Mouse (Mus musculus) E14TG2a.4 (cell line): ENCODE measurements at regions not wholly inside any gene's neighbourhood (a gene's known extent, or its start where the extent isn't known, plus 50 kb on each side); places are given as distances from the start of the nearest gene placed in this dataset.
A peak's percentile ranks its signal among the peaks of the same experiment; 100 is the strongest.

Experiments
- H3K27me3 ChIP-seq: 2 replicates; pipeline ENCODE4 v1.6.1; 2014; ENCODE audit warnings: low read length, control low read depth; ENCODE audit not compliant: insufficient read depth
- H3K36me3 ChIP-seq: 2 replicates; pipeline ENCODE4 v1.6.1; 2014; ENCODE audit warnings: low read length, control low read depth; ENCODE audit not compliant: insufficient read depth
- H3K4me1 ChIP-seq: replicated peaks from 2 replicates; pipeline ENCODE4 v1.6.1; 2014; ENCODE audit warnings: low read depth, low read length, control low read depth
- H3K4me3 ChIP-seq: replicated peaks from 2 replicates; pipeline ENCODE4 v1.5.1; 2014; ENCODE audit warnings: mild to moderate bottlenecking, low read length
- H3K9me3 ChIP-seq: 2 replicates; pipeline ENCODE4 v1.6.1; 2014; ENCODE audit warnings: low read length, control low read depth
- CTCF ChIP-seq: conservative IDR thresholded peaks from 2 replicates; pipeline ENCODE4 v1.5.1; 2014; ENCODE audit warnings: low read length
- NANOG ChIP-seq: IDR thresholded peaks from 2 replicates; pipeline ENCODE4 v1.6.1; 2014; ENCODE audit warnings: borderline replicate concordance, low read length, mixed read lengths
- POU5F1 ChIP-seq: IDR thresholded peaks from 2 replicates; pipeline ENCODE4 v1.6.1; 2014; ENCODE audit warnings: low read length, borderline replicate concordance

DNA sequence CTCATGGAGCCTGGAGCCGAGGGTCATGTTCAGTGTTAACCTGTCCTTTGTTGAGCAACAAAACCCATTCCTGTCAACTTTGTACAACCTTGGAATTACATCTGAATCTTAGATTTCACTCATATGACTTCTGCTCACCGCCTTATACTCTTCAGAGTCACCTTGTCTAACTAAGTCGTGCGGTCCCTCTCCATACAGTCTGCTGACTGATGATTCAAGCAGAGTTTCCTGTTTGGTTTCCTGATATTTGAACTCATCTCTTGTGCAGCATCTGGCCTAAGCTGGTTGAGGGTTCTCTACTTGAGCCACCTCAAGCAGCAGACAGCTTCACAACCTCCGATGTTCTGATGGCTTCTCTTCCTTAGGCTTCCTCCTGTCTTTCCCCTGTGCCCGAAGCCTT is 78.3 kb upstream of the Ccn6 start:
- H3K27me3 ChIP-seq = peaks cover 20% of the 10 kb centered on the region
- H3K36me3 ChIP-seq = no peaks in the 10 kb centered on the region
- H3K9me3 ChIP-seq = peaks cover 9% of the 10 kb centered on the region; the same call in 1 of the 2 replicates
- TF ChIP-seq NANOG = no peak
- peaks cover 13% of the 10 kb centered on the region for H3K4me1 ChIP-seq
- no peak overlapping the region for H3K4me3 ChIP-seq

DNA sequence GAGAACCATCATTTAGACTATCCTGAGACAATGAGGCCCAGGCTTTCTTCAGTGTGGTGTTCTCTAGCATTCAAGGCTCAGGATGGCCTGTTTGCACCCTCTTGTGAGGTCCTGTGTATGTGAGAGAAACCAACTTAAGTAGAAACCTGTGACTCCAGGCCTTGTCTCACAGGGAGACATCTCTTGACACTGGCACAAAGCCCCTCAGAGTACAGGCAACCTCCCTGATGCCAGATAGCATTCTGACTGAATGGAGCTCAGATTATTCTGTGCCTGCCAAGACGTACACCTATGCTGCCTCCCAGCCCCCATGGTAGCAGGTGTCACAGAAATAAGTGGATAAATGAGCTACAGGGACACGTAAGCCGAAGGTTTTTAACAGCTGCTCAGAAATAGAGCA is 77.9 kb upstream of the Ccn6 start:
- no peak for TF ChIP-seq CTCF
- no peak for TF ChIP-seq NANOG
- no peak for TF ChIP-seq POU5F1
- Histone ChIP-seq H3K4me3 (no peak overlapping the region), H3K27me3 (peaks cover 20% of the 10 kb centered on the region), H3K36me3 (no peaks in the 10 kb centered on the region), H3K9me3 (peaks cover 13% of the 10 kb centered on the region; the same call in 1 of the 2 replicates), H3K4me1 (peaks cover 13% of the 10 kb centered on the region)

GRCm38 (mm10) chr10:39240966-39241365 is 77.4 kb upstream of the Ccn6 start:
- Histone ChIP-seq H3K4me1 (peaks cover 13% of the 10 kb centered on the region), H3K4me3 (no peak overlapping the region), H3K9me3 (peaks cover 18% of the 10 kb centered on the region), H3K27me3 (peaks cover 20% of the 10 kb centered on the region), H3K36me3 (no peaks in the 10 kb centered on the region)
- TF ChIP-seq POU5F1 (no peak), CTCF (no peak), NANOG (no peak)

DNA sequence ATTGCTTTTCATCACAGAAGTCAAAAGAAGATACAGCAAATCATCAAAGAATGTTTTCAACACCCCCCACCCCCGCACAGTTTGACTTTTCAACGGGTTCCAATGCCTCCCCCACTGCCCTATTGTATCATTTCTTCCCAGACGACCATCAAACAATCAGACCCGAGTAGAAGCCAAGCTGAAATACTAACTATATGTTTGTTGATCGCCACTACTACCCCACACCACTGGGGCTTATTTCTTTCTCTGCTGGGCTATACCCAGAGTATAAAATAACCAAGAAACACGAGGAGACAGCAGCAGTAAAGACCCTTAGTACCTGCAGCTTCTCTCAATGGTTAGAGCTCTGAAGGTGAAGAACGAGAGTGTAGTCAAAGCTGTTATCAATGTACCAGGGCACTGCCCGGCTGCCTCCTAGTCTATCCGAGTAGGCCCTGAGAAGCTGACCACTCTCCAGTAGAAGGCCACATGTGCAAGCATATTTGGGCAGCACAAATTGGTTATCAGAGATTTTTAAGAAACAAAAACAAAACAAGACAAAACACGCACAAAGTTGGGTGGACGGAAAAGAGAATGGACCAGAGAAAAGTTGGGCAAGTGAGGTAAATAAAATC is 76.7 kb upstream of the Ccn6 start:
- TF ChIP-seq POU5F1 (no peak), CTCF (no peak), NANOG (no peak)
- Histone ChIP-seq H3K4me1 (peaks cover 13% of the 10 kb centered on the region), H3K9me3 (peaks cover 22% of the 10 kb centered on the region), H3K4me3 (no peak overlapping the region), H3K27me3 (peaks cover 20% of the 10 kb centered on the region), H3K36me3 (no peaks in the 10 kb centered on the region)

GRCm38 (mm10) chr10:39239498-39240177 is 76.0 kb upstream of the Ccn6 start:
- no peaks in the 10 kb centered on the region for H3K36me3 ChIP-seq
- H3K27me3 ChIP-seq = peaks cover 20% of the 10 kb centered on the region
- H3K9me3 ChIP-seq = peaks cover 23% of the 10 kb centered on the region
- TF ChIP-seq CTCF = peak; percentile 79
- TF ChIP-seq NANOG = no peak
- H3K4me3 ChIP-seq = no peak overlapping the region
- H3K4me1 ChIP-seq = peaks cover 13% of the 10 kb centered on the region

GRCm38 (mm10) chr10:39238596-39238995 is 75.0 kb upstream of the Ccn6 start:
- Histone ChIP-seq H3K4me3 (no peak overlapping the region), H3K27me3 (peaks cover 23% of the 10 kb centered on the region), H3K4me1 (peaks cover 13% of the 10 kb centered on the region), H3K9me3 (peaks cover 31% of the 10 kb centered on the region), H3K36me3 (no peaks in the 10 kb centered on the region)
- TF ChIP-seq CTCF = no peak
- TF ChIP-seq POU5F1 = no peak
- no peak for TF ChIP-seq NANOG

- Histone ChIP-seq H3K4me1 (peaks cover 19% of the 10 kb centered on the region), H3K4me3 (no peak overlapping the region), H3K36me3 (no peaks in the 10 kb centered on the region), H3K9me3 (peaks cover 39% of the 10 kb centered on the region), H3K27me3 (peaks cover 21% of the 10 kb centered on the region)
- TF ChIP-seq POU5F1 (no peak), NANOG (no peak), CTCF (no peak)
Observed at GRCm38 (mm10) chr10:39237549-39237948, 74.0 kb upstream of the Ccn6 start.

- peaks cover 55% of the 10 kb centered on the region for H3K9me3 ChIP-seq
- H3K4me3 ChIP-seq = no peak overlapping the region
- H3K36me3 ChIP-seq = no peaks in the 10 kb centered on the region
- H3K4me1 ChIP-seq = peaks cover 26% of the 10 kb centered on the region
- H3K27me3 ChIP-seq = 0 out of 2 replicates have a peak, but pooled peaks cover 4% of the 10 kb centered on the region
- no peak for TF ChIP-seq NANOG
- TF ChIP-seq CTCF = no peak
- TF ChIP-seq POU5F1 = no peak
Observed at GRCm38 (mm10) chr10:39233926-39234450, 70.4 kb upstream of the Ccn6 start.

DNA sequence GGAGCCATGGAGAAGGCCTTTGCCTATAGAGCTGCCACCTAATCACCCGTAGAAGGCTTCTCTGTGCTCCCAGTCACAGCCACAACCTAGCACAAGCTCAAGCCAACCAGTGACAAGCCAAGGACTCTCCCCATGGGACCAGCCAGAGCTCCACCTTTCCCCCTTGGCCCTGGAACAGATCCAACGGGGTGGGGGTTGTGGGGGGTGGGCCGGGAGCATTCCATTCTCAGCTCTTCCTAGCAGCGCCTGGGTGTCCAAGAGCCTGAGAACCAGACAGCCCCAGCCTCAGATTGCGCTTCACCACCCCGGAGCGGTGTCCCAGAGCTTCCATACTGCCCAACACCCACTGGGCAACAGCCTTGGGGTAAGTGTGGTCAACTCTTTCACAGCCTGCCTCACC is 69.6 kb upstream of the Ccn6 start:
- Histone ChIP-seq H3K27me3 (0 out of 2 replicates have a peak, but pooled peaks cover 4% of the 10 kb centered on the region), H3K9me3 (peaks cover 56% of the 10 kb centered on the region), H3K4me3 (no peak overlapping the region), H3K36me3 (no peaks in the 10 kb centered on the region), H3K4me1 (peaks cover 29% of the 10 kb centered on the region)
- TF ChIP-seq NANOG (no peak), CTCF (no peak), POU5F1 (no peak)
